Comparison of ENCODE assay signal across 8 mouse cellular contexts in genomic region chr17:5377930-5378310, GRCm38 (mm10). TPM values are rescaled to one million over a fixed set of nuclear protein-coding genes. Genes with fewer than 3 reads are reported as not detected.
A peak's percentile ranks its signal among the peaks of the same experiment; 100 is the strongest.
DNase-seq lines count a peak whose midpoint lies in the region; ATAC-seq and TF ChIP-seq lines count a peak whose summit lies in the region.

No protein-coding gene starts in this region.

- no peak overlapping the region for H3K4me3 ChIP-seq in G1E (ENCODE audit: low read depth, low read length)
- H3K4me3 ChIP-seq in embryonic facial prominence, embryonic 15.5 days (replicated peaks) = no peak overlapping the region
- no peak overlapping the region for H3K4me3 ChIP-seq in liver, embryonic 13.5 days (replicated peaks)

- H3K4me2 ChIP-seq in embryonic facial prominence, embryonic 15.5 days (replicated peaks) = 0 out of 2 replicates have a peak overlapping the region, but pooled peaks have one; percentile 1
- 0 out of 2 replicates have a peak overlapping the region, but pooled peaks have one; percentile 5 for H3K4me2 ChIP-seq in liver, embryonic 13.5 days

- H3K9me3 ChIP-seq in G1E (replicated peaks) = no peaks in the 10 kb centered on the region
- H3K9me3 ChIP-seq in embryonic facial prominence, embryonic 15.5 days (replicated peaks) = no peaks in the 10 kb centered on the region
- no peaks in the 10 kb centered on the region for H3K9me3 ChIP-seq in liver, embryonic 13.5 days (replicated peaks)

- WGBS in embryonic facial prominence, embryonic 15.5 days = 27% methylated on average over 7 of the region's 7 CpGs
- 25% methylated on average over 7 of the region's 7 CpGs for WGBS in liver, embryonic 13.5 days (ENCODE audit: insufficient replicate concordance)

- TF ChIP-seq CTCF in G1E (IDR thresholded peaks at IDR 0.05; ENCODE audit: low read depth, low read length) = no peak

- H3K27ac ChIP-seq in embryonic facial prominence, embryonic 15.5 days (replicated peaks) = no peak overlapping the region
- no peak overlapping the region for H3K27ac ChIP-seq in liver, embryonic 13.5 days

- H3K4me1 ChIP-seq in G1E (ENCODE audit: insufficient read depth, low read depth, low read length) = peaks cover 4% of the 10 kb centered on the region; the same call in 1 of the 2 replicates
- 0 out of 2 replicates have a peak, but pooled peaks cover 13% of the 10 kb centered on the region for H3K4me1 ChIP-seq in embryonic facial prominence, embryonic 15.5 days
- peaks cover 5% of the 10 kb centered on the region for H3K4me1 ChIP-seq in liver, embryonic 13.5 days (replicated peaks)

- H3K9ac ChIP-seq in embryonic facial prominence, embryonic 15.5 days = no peak overlapping the region
- H3K9ac ChIP-seq in liver, embryonic 13.5 days = no peak overlapping the region

- peaks cover 20% of the 10 kb centered on the region for H3K27me3 ChIP-seq in G1E (ENCODE audit: insufficient read depth, low read length)
- H3K27me3 ChIP-seq in embryonic facial prominence, embryonic 15.5 days = no peaks in the 10 kb centered on the region
- H3K27me3 ChIP-seq in liver, embryonic 13.5 days = no peaks in the 10 kb centered on the region

- H3K36me3 ChIP-seq in G1E (replicated peaks) = no peaks in the 10 kb centered on the region
- H3K36me3 ChIP-seq in embryonic facial prominence, embryonic 15.5 days = no peaks in the 10 kb centered on the region
- no peaks in the 10 kb centered on the region for H3K36me3 ChIP-seq in liver, embryonic 13.5 days

- peak; percentile 28 for DNase-seq in heart, postnatal 4 days
- DNase-seq in heart, adult 18-20 months = no peak
- peak; percentile 12 for DNase-seq in G1E (ENCODE audit: low spot score)
- peak; percentile 50 for DNase-seq in liver, embryonic 13.5 days
- no peak for DNase-seq in urinary bladder, postnatal 14 days (ENCODE audit: low spot score)
- DNase-seq in right cerebral cortex, postnatal 25 days = no peak
- DNase-seq in cerebellum, adult 9-10 months = no peak

- no peak for ATAC-seq in G1E (ENCODE audit: extremely low read depth, insufficient number of reproducible peaks, low FRiP score, poor library complexity, severe bottlenecking)
- no peak for ATAC-seq in embryonic facial prominence, embryonic 15.5 days (ENCODE audit: insufficient number of reproducible peaks, low FRiP score, low TSS enrichment, low read depth)
- ATAC-seq in liver, embryonic 13.5 days (ENCODE audit: low read depth) = no peak

RNA-seq across cellular contexts. Expression of gene Ldhal6b, which starts 40.6 kb away (rescaled TPM):
- 1 to 10 TPM; 1.0 to 1.3 TPM for total RNA-seq in heart, postnatal 4 days (2021)
- under 1 TPM; 0.25 to 0.46 TPM for total RNA-seq in heart, adult 18-20 months (2021)
- total RNA-seq in G1E (2014; fragmentation: Nextera tagmentation) (1.4 TPM in 1 of 2 replicates, not detected in the other), G1E (2017) (1.3 and 1.7 TPM in 2 replicates)
- polyA plus RNA-seq in G1E (2012) = 0.05 TPM in 1 of 2 replicates, not detected in the other
- not detected in 2 replicates for polyA plus RNA-seq in embryonic facial prominence, embryonic 15.5 days (2015; fragmentation: Nextera tagmentation; extraction: Ambion mirVana)
- polyA plus RNA-seq in liver, embryonic 13.5 days (2015; fragmentation: Nextera tagmentation; extraction: Ambion mirVana) = not detected in 2 replicates

Comparison
In these comparisons a context has a peak if more than half of its experiments do, and no peak if none do; other contexts are left out.
1. DNase-seq: peak in heart, postnatal 4 days (single experiment), G1E (single experiment) and liver, embryonic 13.5 days (single experiment); none in heart, adult 18-20 months (0 of 2), urinary bladder, postnatal 14 days (single experiment), right cerebral cortex, postnatal 25 days (single experiment) and cerebellum, adult 9-10 months (single experiment).